Mouse (Mus musculus) erythroblast, embryonic 14.5 days (primary cell): ENCODE measurements around the gene Arhgap22.

Source experiments
- GATA1 ChIP-seq: IDR thresholded peaks from 2 replicates; pipeline ENCODE4 v1.6.1; 2012; ENCODE audit warnings: low read length, inconsistent platforms, mixed read lengths
- TAL1 ChIP-seq: IDR thresholded peaks from 3 replicates; pipeline ENCODE4 v1.6.1; 2012; ENCODE audit warnings: low read length, inconsistent platforms, mixed read lengths

GRCm38 (mm10) chr14:33290038-33290437 is 76.2 kb downstream of the Arhgap22 start:
- TF ChIP-seq GATA1 (no peak), TAL1 (no peak)
